Mouse (Mus musculus) embryonic facial prominence, embryonic 10.5 days (tissue): ENCODE results near the gene Gm17657. TPM values are rescaled to one million over a fixed set of nuclear protein-coding genes. Genes with fewer than 3 reads are reported as not detected.

Source experiments
- DNase-seq: peaks from one replicate; pipeline ENCODE4 v3.0.0-alpha.2; 2017; ENCODE audit warnings: low spot score
- H3K27ac ChIP-seq: fragments of 300-500 bp; sonication (generic); replicated peaks from 2 replicates; pipeline ENCODE4 v1.5.1; 2016; ENCODE audit warnings: mild to moderate bottlenecking
- H3K27me3 ChIP-seq: fragments of 300-500 bp; sonication (generic); replicated peaks from 2 replicates; pipeline ENCODE4 v1.6.1; 2016; ENCODE audit warnings: low read depth, mild to moderate bottlenecking; ENCODE audit not compliant: poor library complexity, severe bottlenecking
- H3K36me3 ChIP-seq: fragments of 300-500 bp; sonication (generic); replicated peaks from 2 replicates; pipeline ENCODE4 v1.6.1; 2016; ENCODE audit warnings: mild to moderate bottlenecking, moderate library complexity
- H3K4me1 ChIP-seq: fragments of 300-500 bp; sonication (generic); 2 replicates; pipeline ENCODE4 v1.6.1; 2016
- H3K4me3 ChIP-seq: fragments of 300-500 bp; sonication (generic); 2 replicates; pipeline ENCODE4 v1.5.1; 2016; ENCODE audit warnings: mild to moderate bottlenecking, moderate library complexity
- H3K9me3 ChIP-seq: fragments of 300-500 bp; sonication (generic); 2 replicates; pipeline ENCODE4 v1.6.1; 2016; ENCODE audit warnings: mild to moderate bottlenecking
- WGBS: fragments of 180-500 bp; shearing (Covaris S2); methylation state at CpG from one replicate; pipeline ENCODE4 v1.1.7; 2016; 5-methylcytosine and 5-hydroxymethylcytosine counted together
- polyA plus RNA-seq: library from polyadenylated mRNA; unstranded; fragments of >200 nt; fragmentation: Nextera tagmentation; extraction: Ambion mirVana; gene quantifications from 2 replicates; pipeline ENCODE4 v1.2.1, GENCODE M21; 2016

Gene Gm17657
- polyA plus RNA-seq = not detected in 2 replicates

DNA sequence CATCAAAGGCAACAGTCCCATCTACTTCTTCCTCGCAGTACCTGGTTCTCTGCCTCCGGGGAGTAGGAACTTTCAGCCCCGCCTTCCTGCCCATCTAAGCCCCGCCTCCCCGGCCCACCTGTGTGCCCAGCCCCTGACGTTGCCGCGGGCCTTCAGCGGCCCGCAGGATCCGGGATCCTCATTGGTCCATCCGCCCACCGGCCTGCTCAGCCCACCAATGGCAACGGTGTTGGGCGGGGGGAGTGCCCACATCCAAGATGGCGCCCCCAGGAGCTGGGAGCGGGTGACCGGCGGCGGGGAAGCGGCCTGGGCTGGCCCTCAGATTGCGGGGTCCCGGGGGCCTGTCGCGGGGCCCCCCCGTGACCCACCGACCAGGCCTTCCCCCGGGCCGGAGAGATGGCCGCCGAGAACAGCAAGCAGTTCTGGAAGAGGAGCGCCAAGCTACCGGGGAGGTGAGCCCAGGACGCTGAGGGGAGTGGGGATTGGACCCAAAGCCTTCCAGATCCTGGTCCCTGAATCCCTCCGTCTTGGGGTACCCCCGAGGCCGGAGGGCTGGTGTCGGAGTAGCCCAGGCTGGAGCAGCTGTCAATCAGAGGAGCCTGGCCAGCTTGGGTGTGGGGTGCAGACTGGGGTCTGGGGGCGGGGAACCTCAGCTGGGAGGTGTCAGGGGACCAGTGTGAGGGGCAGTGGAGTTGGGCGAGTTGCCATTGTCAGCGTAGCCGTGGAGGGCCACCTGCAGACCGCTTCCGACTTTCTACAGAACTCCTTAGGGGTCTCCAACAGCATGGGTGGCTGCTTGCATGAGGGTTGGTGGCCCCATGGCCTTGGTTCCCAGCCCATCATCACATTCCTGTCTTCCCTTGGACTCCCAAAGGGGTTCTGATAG lies at the start of gene Gm17657, which contains the start of gene Tbc1d22b:
Gene Gm17657, minus strand, starts transcription at position 96 of the 886 bp plus-strand sequence.
Gene Tbc1d22b, plus strand, starts transcription at position 243 of the 886 bp plus-strand sequence.
- WGBS = under 1% methylated on average over 44 of the region's 44 CpGs
- DNase-seq = peak; percentile 97
- peak within 1 kb of the TSS; percentile 99 for H3K4me3 ChIP-seq
- H3K27ac ChIP-seq = peak within 1 kb of the TSS; percentile 95
- H3K9me3 ChIP-seq = 0 out of 2 replicates have a peak, but pooled peaks cover 5% of the 10 kb centered on the region
- no peaks in the 10 kb centered on the region for H3K27me3 ChIP-seq
- peaks cover 23% of the 10 kb centered on the region for H3K4me1 ChIP-seq
- H3K36me3 ChIP-seq = no peaks in the 10 kb centered on the region

DNA sequence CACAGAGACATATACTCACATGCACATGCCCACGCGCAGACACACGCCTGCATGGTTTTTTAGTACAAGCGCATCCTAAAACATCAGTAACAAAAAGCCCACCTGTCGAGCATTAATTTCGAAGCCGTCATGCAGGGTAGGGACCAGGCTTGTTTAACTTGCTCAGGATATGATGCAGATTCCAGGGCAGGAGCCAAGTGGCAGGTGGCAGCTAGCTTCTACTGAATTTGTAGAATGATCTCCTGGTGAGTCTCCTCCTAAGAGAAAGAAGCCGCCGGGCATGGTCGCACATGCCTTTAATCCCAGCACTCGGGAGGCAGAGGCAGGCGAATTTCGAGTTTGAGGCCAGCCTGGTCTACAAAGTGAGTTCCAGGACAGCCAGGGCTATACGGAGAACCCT lies 49.6 kb upstream of the Gm17657 start:
- no peak overlapping the region for H3K27ac ChIP-seq
- DNase-seq = no peak
- WGBS = 94% methylated on average over 14 of the region's 14 CpGs
- no peaks in the 10 kb centered on the region for H3K27me3 ChIP-seq
- peaks cover 12% of the 10 kb centered on the region for H3K4me1 ChIP-seq
- no peak overlapping the region for H3K4me3 ChIP-seq
- peaks cover 87% of the 10 kb centered on the region for H3K36me3 ChIP-seq
- no peaks in the 10 kb centered on the region for H3K9me3 ChIP-seq

- Histone ChIP-seq H3K4me1 (peaks cover 12% of the 10 kb centered on the region), H3K27ac (peak overlapping the region; percentile 44; the same call in 1 of the 2 replicates), H3K27me3 (no peaks in the 10 kb centered on the region), H3K9me3 (no peaks in the 10 kb centered on the region), H3K36me3 (peaks cover 77% of the 10 kb centered on the region), H3K4me3 (no peak overlapping the region)
- DNase-seq = no peak
- 88% methylated on average over 13 of the region's 13 CpGs for WGBS
Measured at GRCm38 (mm10) chr17:29596771-29597132, 47.3 kb upstream of the Gm17657 start.

DNA sequence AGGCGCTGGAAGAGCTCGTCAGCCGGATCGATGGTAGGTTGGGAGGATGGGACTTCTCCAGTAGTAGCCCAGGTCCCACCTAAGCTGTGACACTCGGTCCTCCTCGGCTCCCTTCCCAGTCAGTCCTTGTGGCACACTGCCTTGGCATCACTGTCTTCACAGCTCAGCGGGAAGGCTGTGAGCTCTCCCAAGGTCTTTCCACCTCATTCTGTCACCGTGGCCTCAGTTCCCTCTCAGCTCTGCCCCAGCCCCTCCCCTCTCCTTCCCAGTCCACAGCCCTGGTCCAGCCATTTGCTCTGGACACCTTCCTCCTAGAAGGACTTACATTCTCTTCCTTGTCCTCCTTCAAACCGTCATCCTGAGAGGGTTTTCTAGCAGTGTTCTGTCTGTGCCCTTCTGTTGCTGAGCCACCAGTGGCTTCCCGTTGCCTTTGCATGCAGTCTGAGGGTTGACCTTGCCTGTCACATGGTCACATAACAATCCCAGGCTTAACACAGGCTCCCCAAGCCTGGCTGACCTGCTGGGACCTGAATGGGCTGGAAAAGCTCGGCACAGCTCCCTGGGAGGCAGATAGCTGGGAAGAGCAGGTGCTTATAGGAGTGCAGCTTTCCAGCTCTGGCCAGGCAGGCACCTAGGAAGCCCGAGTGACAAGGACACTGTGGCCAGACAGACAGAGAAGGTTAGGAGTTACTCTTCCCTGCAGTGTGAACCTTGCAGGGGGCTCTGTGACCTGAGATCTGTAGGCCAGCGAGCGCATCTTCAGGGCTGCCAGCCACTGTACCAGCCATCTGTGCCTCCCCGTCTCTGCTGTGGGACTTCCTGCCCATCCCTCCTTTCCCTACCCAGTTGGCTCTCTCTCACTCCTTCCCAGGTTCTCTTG lies 46.7 kb upstream of the Gm17657 start:
- peaks cover 72% of the 10 kb centered on the region for H3K36me3 ChIP-seq
- H3K4me1 ChIP-seq = peaks cover 12% of the 10 kb centered on the region
- no peaks in the 10 kb centered on the region for H3K27me3 ChIP-seq
- DNase-seq = no peak
- no peak overlapping the region for H3K4me3 ChIP-seq
- WGBS = 85% methylated on average over 15 of the region's 15 CpGs
- no peaks in the 10 kb centered on the region for H3K9me3 ChIP-seq
- H3K27ac ChIP-seq = peak overlapping the region; percentile 44; the same call in 1 of the 2 replicates

DNA sequence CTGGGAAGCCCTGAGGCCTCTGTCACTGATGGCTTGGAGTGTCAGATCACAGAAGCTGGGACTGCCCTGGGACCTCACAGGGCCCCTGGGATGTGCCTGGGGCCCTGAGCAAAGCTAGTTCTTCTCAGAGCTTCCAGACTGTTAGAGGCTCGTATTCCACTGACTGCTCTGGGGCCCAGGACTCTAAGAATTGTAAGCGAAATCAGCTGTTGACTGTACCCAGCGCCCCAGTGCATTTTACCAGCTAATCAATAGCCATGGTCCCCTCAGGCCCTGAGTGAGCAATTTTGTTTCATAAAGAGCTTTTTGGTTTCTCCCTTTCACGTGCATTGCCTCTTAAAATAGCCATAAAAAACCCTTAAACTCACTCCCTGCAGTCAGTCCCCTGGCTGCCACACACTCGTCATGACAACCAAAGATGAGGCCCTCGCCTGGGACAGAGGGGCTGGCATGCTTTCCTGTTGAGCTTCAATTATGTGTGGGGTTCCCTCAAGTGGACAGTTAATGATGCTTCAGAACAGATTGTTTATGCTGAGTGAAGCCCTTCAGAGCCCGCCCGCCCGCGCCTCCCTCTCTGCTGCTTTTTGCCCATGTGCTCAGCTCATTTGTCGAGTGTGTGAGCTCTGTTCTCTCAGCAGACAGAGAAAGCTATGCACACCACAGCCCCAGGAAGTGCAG lies 39.9 kb upstream of the Gm17657 start:
- Histone ChIP-seq H3K27me3 (no peaks in the 10 kb centered on the region), H3K36me3 (peaks cover 36% of the 10 kb centered on the region), H3K27ac (peak overlapping the region; percentile 57), H3K9me3 (no peaks in the 10 kb centered on the region), H3K4me1 (peaks cover 14% of the 10 kb centered on the region), H3K4me3 (no peak overlapping the region)
- peak; percentile 21 for DNase-seq
- WGBS = 61% methylated on average over 11 of the region's 11 CpGs

- no peak overlapping the region for H3K4me3 ChIP-seq
- H3K4me1 ChIP-seq = peaks cover 21% of the 10 kb centered on the region
- 89% methylated on average over 9 of the region's 9 CpGs for WGBS
- H3K27me3 ChIP-seq = no peaks in the 10 kb centered on the region
- no peak for DNase-seq
- H3K36me3 ChIP-seq = peaks cover 44% of the 10 kb centered on the region
- no peaks in the 10 kb centered on the region for H3K9me3 ChIP-seq
- no peak overlapping the region for H3K27ac ChIP-seq
Measured at GRCm38 (mm10) chr17:29586921-29587320, 37.5 kb upstream of the Gm17657 start.

- H3K4me3 ChIP-seq = no peak overlapping the region
- H3K27me3 ChIP-seq = no peaks in the 10 kb centered on the region
- H3K36me3 ChIP-seq = peaks cover 57% of the 10 kb centered on the region
- H3K4me1 ChIP-seq = peaks cover 21% of the 10 kb centered on the region
- H3K9me3 ChIP-seq = no peaks in the 10 kb centered on the region
- DNase-seq = no peak
- 82% methylated on average over 6 of the region's 6 CpGs for WGBS
- no peak overlapping the region for H3K27ac ChIP-seq
Measured at GRCm38 (mm10) chr17:29585446-29585845, 36.0 kb upstream of the Gm17657 start.

DNA sequence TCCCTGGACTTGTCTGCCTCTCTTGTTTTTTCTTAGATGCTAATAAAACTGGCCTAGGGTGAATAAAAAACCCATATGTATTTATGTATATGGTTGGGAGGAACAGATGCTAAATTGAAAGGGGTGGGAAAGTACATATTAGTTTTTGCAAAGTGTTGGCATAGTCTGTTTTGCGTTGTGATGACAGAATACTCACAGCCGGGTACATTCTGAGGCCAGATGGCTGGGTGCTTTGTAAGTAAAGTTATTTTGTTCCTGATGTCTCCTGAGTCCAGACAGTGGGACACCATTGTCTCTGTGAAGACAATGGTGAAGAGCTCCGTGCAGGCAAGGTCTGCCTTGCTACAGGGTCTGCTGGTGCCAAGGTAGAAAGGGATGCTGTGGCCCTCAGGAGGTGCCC lies 35.3 kb upstream of the Gm17657 start:
- WGBS = 77% methylated on average over 3 of the region's 3 CpGs

GRCm38 (mm10) chr17:29584306-29584705 lies 34.9 kb upstream of the Gm17657 start:
- peaks cover 15% of the 10 kb centered on the region for H3K4me1 ChIP-seq
- 78% methylated on average over 5 of the region's 5 CpGs for WGBS
- no peaks in the 10 kb centered on the region for H3K27me3 ChIP-seq
- H3K36me3 ChIP-seq = peaks cover 68% of the 10 kb centered on the region
- H3K4me3 ChIP-seq = no peak overlapping the region
- no peak overlapping the region for H3K27ac ChIP-seq
- no peaks in the 10 kb centered on the region for H3K9me3 ChIP-seq
- DNase-seq = no peak

More for the DNA sequence above, 35.3 kb upstream of the Gm17657 start:
- Histone ChIP-seq H3K36me3 (peaks cover 63% of the 10 kb centered on the region), H3K9me3 (no peaks in the 10 kb centered on the region), H3K4me3 (no peak overlapping the region), H3K4me1 (peaks cover 19% of the 10 kb centered on the region), H3K27me3 (no peaks in the 10 kb centered on the region), H3K27ac (no peak overlapping the region)
- DNase-seq = no peak

DNA sequence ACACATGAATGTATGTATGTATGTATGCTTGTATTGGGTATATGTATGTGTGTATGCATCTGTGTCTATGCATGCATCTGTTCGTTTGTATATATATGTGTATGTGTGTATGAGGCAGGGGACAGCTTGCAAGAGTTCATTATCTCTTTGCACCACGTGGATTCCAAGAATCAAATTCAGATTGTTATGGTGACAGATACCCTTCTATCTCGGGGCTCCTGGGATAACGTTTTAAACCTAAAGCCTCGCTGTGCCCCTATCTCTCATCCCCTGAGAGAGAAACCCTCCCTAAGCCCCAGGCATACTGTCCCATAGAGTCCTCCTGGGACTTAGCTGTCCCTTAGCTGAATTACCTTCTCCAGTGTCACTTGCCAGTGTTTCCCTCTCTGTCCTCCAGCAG lies 34.1 kb upstream of the Gm17657 start:
- H3K4me3 ChIP-seq = no peak overlapping the region
- H3K4me1 ChIP-seq = peaks cover 8% of the 10 kb centered on the region; the same call in 1 of the 2 replicates
- WGBS = 80% methylated on average over 5 of the region's 5 CpGs
- peaks cover 75% of the 10 kb centered on the region for H3K36me3 ChIP-seq
- DNase-seq = no peak
- no peaks in the 10 kb centered on the region for H3K27me3 ChIP-seq
- no peak overlapping the region for H3K27ac ChIP-seq
- no peaks in the 10 kb centered on the region for H3K9me3 ChIP-seq

GRCm38 (mm10) chr17:29579579-29580126 lies 30.2 kb upstream of the Gm17657 start:
- H3K36me3 ChIP-seq = peaks cover 89% of the 10 kb centered on the region

GRCm38 (mm10) chr17:29569831-29570230 lies 20.4 kb upstream of the Gm17657 start:
- no peak overlapping the region for H3K27ac ChIP-seq
- 89% methylated on average over 6 of the region's 6 CpGs for WGBS
- DNase-seq = no peak
- H3K4me1 ChIP-seq = no peaks in the 10 kb centered on the region
- H3K36me3 ChIP-seq = peaks cover 95% of the 10 kb centered on the region
- no peak overlapping the region for H3K4me3 ChIP-seq
- no peaks in the 10 kb centered on the region for H3K9me3 ChIP-seq
- no peaks in the 10 kb centered on the region for H3K27me3 ChIP-seq

More at GRCm38 (mm10) chr17:29579579-29580126, 30.2 kb upstream of the Gm17657 start:
- no peak for DNase-seq
- Histone ChIP-seq H3K27me3 (no peaks in the 10 kb centered on the region), H3K27ac (no peak overlapping the region), H3K4me3 (no peak overlapping the region), H3K9me3 (no peaks in the 10 kb centered on the region), H3K4me1 (peaks cover 18% of the 10 kb centered on the region)
- WGBS = 85% methylated on average over 4 of the region's 4 CpGs
